Mouse (Mus musculus): ENCODE measurements around the gene Ocel1. TPM values are rescaled to one million over a fixed set of nuclear protein-coding genes. Genes with fewer than 3 reads are reported as not detected.
A peak's percentile ranks its signal among the peaks of the same experiment; 100 is the strongest.

Gene Ocel1
- total RNA-seq, 4 experiments from 2014 or later, result 13.3 to 16.5 (median 14.7) TPM

DNA sequence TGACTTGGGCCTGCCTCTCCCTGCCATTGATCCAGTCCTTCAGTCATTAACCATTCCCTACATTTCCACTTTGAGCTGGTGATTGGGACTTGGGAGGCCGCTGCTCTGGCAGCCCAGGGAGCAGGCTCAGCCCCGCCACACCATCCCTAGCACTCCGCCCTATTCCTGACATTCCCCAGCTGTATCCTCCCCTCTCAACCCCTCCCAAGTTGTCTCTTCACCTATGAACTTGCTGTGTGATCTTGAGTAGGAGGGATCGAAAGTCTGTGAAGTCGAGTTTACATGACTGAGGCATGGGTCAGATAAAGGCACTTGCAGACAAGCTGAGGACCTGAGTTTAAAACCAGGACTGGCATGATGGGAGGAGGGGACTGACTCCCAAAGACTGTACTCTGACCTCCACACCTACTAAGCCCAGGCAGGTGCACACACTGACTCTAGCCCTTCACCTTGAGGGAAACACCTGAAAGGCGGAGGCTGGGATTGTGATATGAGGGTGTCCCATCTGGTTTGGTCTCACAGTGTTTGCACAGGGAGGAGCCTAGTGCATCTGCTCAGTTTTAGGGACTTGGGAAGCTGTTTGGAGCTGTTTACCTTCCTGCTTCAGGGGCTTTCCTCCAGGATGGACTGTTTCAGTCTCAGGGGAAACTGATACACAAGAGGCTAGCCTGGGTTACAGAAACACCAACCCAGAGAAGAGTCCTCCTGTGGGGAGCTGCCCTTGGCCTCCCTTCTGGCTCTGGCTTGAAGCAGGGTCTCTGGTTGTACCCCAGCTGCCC is 32.2 kb downstream of the Ocel1 start:
- DNase-seq (ENCODE audit: low spot score in 2 of 2), result no peak

DNA sequence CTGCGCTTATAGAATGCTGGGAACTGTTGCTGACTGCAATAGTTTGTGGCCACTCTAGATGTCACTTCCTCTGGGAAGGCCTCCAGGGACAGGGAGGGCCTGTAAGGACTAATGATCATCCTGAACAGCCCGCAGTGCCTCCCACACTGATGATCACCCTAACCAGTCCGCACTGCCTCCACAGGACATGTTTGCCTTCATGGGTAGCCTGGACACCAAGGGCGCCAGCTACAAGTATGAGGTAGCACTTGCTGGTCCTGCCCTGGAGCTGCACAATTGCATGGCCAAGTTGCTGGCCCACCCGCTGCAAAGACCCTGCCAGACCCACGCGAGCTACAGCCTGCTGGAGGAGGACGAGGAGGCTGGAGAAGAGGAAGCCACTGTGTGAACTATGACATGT is 32.9 kb downstream of the Ocel1 start:
- peak in 1 of 2 experiments; percentile 6 for DNase-seq (ENCODE audit: low spot score in 2 of 2)

DNA sequence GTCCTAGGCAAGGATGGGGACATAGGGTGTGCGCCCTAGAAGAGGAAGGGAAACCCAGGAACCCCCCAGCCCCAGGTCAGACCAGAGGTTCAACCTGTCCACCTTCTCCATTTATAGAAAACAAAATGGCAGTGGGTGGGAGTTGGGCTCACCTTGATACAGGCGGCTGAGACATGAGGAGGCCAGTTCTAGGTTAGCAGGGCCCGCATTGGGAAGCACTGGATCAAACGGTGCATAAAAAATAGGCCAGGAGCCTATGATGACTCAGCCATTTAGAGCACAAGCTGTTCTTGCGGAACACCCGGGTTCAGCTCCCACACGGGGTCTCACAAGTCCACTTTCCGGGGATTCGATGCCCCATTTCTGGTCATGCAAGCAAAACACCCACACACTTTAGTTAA is 33.9 kb downstream of the Ocel1 start:
- DNase-seq (ENCODE audit: low spot score in 2 of 2), result peak in 1 of 2 experiments; percentile 33

DNA sequence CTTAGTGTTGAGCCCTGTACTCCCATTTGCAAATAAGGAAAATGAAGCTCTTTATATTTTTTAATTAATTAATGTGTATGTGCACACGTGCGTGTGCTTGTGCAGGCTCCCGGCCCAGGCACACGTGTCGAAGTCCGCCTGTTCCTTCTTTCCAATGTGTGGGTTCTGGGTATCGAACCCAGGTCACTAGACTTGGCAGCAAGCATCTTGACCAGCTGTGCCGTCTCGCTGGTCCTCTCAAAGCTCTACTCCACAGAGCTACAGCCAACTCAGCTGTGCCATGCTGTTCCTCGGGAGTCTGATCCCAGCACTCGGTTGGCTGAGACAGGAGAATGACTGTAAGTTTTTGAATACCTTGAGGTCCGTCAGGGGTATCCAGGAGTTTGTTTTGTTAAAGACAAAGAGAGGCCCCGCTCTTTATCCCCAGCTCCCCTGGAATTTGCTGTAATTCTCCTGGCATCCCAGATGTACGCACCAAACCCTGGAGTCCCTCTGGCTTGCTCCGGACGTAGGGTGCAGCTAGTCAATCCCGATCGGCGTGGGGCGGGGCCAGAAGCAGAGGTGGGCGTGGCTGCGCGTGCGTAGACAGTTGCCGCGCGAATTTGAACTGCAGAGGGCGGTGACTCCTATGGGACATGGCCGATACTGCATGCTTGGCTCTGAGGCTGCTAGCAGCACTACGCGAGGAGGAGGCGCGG is 34.5 kb downstream of the Ocel1 start, which contains the start of gene Ankle1:
Ankle1 (plus strand) TSS at position 610 of the 698 bp plus-strand sequence.
- peak; percentile 84 to 95 for DNase-seq (ENCODE audit: low spot score in 2 of 2)

DNA sequence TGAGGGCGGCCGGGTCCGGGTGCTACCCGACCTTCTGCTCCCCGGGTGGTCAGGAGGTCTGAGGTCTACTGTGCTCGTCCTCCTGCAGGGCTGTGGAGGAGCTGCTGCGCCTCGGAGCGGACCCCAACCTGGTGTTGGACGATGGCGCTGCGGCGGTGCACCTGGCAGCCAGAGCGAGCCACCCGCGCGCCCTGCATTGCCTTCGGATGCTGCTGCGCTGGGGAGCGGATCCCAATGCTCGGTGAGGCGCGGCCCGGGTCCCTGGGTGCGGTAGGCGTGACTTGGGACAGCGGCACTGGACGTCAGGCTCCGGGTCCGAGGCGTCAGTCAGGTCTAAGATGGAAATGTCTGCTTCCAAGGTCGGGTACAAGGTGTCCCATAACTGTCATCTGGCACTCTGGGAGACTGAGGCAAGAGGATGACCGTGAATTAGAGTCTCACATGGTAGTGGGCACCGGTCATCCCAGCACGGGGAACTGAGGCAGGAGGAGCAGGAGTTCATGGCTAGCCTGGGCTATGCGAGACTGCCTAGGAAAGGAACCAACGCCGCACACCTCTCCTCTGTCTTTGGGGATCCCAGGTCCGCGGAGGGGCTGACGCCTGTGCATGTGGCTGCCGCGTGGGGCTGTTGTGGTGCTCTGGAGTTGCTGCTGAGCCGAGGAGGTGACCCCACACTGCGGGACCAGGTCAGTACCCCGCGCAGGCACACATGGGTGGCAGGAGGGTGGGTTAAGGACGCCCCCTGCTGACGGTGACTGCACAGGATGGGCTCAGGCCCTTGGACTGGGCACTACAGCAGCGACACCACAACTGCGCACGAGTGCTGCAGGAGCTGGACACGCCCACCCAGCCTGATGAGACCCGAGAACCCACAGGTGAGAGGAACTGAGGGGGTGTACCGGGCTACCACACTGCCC is 35.3 kb downstream of the Ocel1 start:
- DNase-seq (ENCODE audit: low spot score in 2 of 2), result peak in 1 of 2 experiments; percentile 23

DNA sequence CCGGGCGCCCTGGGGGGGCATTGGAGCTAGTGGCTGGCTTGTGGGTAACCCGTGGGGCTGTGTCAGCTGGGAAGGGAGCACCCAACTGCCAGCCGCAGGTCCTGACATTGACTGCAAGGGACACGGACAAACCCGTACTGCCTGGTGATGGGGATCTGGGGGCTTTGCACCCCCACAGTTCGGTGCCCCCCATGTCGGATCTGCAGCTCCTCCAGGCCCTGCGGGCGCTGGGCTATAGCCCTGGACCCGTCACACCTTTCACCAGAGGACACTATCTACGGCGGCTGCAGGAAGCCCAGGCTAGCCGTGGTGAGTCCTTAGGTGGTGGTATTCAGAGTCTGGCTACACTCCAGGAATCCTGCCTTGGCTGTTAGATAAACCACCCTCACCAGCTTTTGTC is 36.3 kb downstream of the Ocel1 start:
- peak in 1 of 2 experiments; percentile 7 for DNase-seq (ENCODE audit: low spot score in 2 of 2)

DNA sequence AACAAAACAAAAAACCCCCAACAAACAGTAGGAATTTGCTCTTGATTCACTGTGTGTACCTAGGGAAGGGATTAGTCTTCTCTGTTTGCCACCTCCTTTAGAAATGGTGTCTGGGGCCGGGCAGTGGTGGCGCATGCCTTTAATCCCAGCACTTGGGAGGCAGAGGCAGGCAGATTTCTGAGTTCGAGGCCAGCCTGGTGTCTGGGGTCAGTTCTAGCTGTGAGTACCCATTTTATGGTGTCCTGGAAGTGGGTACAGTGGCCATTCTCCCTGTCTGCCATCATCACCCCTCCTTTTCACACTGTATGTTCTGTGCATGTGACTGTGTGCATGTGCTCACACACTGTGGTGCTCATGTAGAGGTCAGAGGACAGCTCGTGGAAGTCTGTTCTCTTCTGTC is 37.1 kb downstream of the Ocel1 start:
- no peak for DNase-seq (ENCODE audit: low spot score in 2 of 2)

DNA sequence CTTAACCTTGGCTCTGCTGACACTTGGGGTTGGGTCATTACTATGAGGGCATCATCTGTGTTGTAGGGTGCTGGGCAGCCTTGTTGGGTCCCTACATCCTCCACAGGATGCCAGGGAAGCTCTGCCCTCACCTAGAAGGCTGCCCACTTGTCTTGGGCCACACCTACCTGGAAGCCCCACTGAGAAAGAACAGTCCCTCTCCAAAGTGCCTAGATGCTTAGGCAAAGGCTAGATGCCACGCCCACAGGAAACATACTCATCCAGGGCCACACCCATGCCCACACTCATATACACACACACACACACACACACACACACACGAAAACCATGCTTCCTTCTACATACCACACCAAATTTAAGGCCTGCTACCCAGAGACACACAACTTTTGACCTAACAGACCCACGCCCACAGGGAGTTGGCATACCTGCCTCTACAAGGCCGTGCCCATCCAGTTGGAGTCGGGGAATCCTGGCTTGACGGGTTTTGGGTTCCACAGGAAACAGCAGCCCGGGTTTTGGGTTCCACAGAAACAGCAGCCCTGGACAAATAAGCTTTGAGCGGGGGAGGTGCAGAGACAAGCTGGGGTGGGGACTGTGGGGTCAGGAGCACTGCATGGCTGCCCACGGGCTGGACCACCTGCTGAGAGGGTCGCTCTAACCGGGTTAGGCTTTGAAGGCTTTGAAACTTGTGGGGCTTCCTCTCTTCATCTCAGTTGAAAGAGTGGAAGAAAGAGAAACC is 40.6 kb downstream of the Ocel1 start:
- DNase-seq (ENCODE audit: low spot score in 2 of 2), result no peak

DNA sequence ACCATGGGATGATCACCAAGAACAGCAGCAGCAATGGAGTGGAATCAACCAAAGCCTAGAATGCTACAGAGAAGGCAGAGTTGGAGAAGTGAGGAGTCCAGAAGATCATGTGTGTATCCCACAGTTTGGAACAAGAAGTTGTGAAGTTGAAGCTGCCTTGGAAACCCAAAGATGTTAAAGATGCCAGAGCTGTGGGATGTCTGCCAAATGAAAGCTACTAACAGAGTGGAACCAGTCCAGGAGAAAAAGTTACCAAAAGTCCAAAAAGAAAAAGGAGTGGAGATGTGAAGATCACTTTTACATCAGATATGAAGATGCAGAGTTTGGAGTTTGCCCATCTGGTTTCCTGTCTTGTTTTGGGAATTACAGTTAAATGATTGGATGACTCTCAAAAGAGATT is 51.0 kb downstream of the Ocel1 start:
- no peak for DNase-seq (ENCODE audit: low spot score in 2 of 2)

Other genes starting within 250 kb of the Ocel1 start
- gene Myo9b, start 98.6 kb upstream of the Ocel1 start, total RNA-seq (2022), result 10 to 100 TPM; 28.9 to 34.6 (median 29.7) TPM
- gene Haus8, start 98.4 kb upstream of the Ocel1 start, total RNA-seq (2022), result 10 to 100 TPM; 10.6 to 17.4 (median 12.4) TPM
- 100 to 1,000 TPM; 125 to 140 (median 127) TPM for gene Use1, start 4.5 kb upstream of the Ocel1 start, total RNA-seq (2022)
- 10 to 100 TPM; 32.5 to 39.6 (median 36.7) TPM for gene Nr2f6, start 10.7 kb downstream of the Ocel1 start, total RNA-seq (2022)
- 1 to 10 TPM; 3.4 to 5.1 (median 3.9) TPM for gene Ushbp1, start 24.5 kb downstream of the Ocel1 start, total RNA-seq (2022)
- 100 to 1,000 TPM in 3 of 4 experiments, 10 to 100 TPM in 1; 96.4 to 113 (median 105) TPM for gene Babam1, start 25.6 kb downstream of the Ocel1 start, total RNA-seq (2022)
- under 1 TPM; 0.34 to 0.63 (median 0.41) TPM for gene Ankle1, start 34.7 kb downstream of the Ocel1 start, total RNA-seq (2022)
- gene Abhd8, start 92.4 kb downstream of the Ocel1 start, total RNA-seq (2022), result 100 to 1,000 TPM; 255 to 290 (median 264) TPM
- gene Mrpl34, start 93.7 kb downstream of the Ocel1 start, total RNA-seq (2022), result 10 to 100 TPM; 50.0 to 56.8 (median 53.3) TPM
- 10 to 100 TPM; 59.4 to 75.0 (median 64.0) TPM for gene Dda1, start 97.9 kb downstream of the Ocel1 start, total RNA-seq (2022)
- 10 to 100 TPM; 51.0 to 61.5 (median 60.0) TPM for gene Ano8, start 114.7 kb downstream of the Ocel1 start, total RNA-seq (2022)
- gene Gtpbp3, start 116.8 kb downstream of the Ocel1 start, total RNA-seq (2022), result 10 to 100 TPM; 28.0 to 37.8 (median 31.0) TPM
- gene Plvap, start 140.5 kb downstream of the Ocel1 start, total RNA-seq (2022), result 10 to 100 TPM in 2 of 4 experiments, 1 to 10 TPM in 2; 7.0 to 11.7 (median 9.6) TPM
- not detected for gene Ccdc194, start 154.4 kb downstream of the Ocel1 start, total RNA-seq (2022)
- gene Bst2, start 166.2 kb downstream of the Ocel1 start, total RNA-seq (2022), result 10 to 100 TPM in 1 of 4 experiments, 1 to 10 TPM in 3; 4.1 to 11.8 (median 6.4) TPM
- gene Mvb12a, start 171.6 kb downstream of the Ocel1 start, total RNA-seq (2022), result 10 to 100 TPM; 38.0 to 44.2 (median 39.9) TPM
- under 1 TPM in 2 of 4 experiments, not detected in 2; 0.27 to 0.70 TPM for gene Tmem221, start 187.6 kb downstream of the Ocel1 start, total RNA-seq (2022)
- under 1 TPM in 2 of 4 experiments, not detected in 2; 0.17 to 0.21 TPM for gene Nxnl1, start 195.3 kb downstream of the Ocel1 start, total RNA-seq (2022)
- 100 to 1,000 TPM in 1 of 4 experiments, 10 to 100 TPM in 3; 94.4 to 105 (median 97.5) TPM for gene Slc27a1, start 197.6 kb downstream of the Ocel1 start, total RNA-seq (2022)
- 10 to 100 TPM; 28.7 to 31.1 (median 29.3) TPM for gene Pgls, start 220.9 kb downstream of the Ocel1 start, total RNA-seq (2022)
- 1 to 10 TPM; 1.2 to 3.5 (median 2.3) TPM for gene Fam129c, start 226.3 kb downstream of the Ocel1 start, total RNA-seq (2022)
- gene Colgalt1, start 239.7 kb downstream of the Ocel1 start, total RNA-seq (2022), result 10 to 100 TPM; 38.6 to 51.4 (median 45.8) TPM

Measured in left cerebral cortex, adult 8-10 months (tissue).